Mouse (Mus musculus) cerebellum, postnatal 25 days (tissue): Measurements from ENCODE around the gene Xndc1.
A peak's percentile ranks its signal among the peaks of the same experiment; 100 is the strongest.
"Not testable (repeated sequence)": the region's sequence is repeated elsewhere in the genome, so short reads cannot be mapped to it uniquely, and the experiment has no call there.

ENCODE experiments used
- DNase-seq, 2 experiments: peaks; one replicate each; pipeline ENCODE4 v3.0.0; 2021; ENCODE audit warnings: mixed read lengths in 2 of 2

The Xndc1 gene

DNA sequence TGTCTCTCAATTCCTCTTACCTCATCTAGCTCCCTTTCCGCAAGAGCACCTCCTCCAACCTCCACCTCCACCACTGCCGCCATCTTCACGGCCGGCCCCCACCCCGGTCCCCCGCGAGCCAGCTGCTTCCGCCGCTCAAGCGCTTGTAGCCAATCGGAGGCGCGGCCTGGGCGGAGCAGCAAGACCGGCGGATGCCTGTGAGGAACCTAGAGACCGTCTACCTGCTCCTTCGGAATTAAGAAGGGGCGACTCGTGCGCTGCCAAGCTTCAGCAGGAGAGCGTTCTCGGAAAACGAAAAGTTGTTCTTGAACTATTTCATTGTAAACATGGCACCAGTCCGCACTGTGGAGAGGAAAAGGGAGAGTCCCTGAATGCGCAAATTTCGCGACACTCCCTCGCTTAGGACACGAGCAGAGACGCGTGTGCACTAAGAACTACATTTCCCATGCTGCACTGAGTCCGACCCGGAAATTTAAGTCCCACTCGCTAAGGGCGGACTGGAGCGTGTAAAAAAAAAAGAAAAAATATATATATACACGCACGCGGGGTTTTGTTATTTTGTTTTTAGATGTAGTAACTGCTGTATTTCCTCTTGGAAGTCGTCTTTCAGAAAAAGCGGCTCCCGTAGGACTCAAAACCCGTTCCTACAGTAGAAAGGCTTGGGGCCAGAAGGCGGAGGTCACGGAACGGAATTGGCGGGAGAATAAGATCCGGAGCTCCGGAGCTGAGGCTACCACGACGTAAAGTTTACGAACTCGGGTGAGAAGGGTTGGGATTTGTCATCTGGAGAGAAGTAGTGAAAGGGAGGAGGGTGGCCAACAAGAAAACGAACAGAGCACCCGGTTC is at the start of gene Xndc1, which contains the start of the genes Rnf121 and Xntrpc:
TSS of gene Xndc1 (plus strand) at position 466 of the 846 bp plus-strand sequence.
TSS of gene Rnf121 (minus strand) at position 424 of the 846 bp plus-strand sequence.
TSS of gene Xntrpc (plus strand) at position 668 of the 846 bp plus-strand sequence.
- peak; percentile 94 to 95 for DNase-seq

DNA sequence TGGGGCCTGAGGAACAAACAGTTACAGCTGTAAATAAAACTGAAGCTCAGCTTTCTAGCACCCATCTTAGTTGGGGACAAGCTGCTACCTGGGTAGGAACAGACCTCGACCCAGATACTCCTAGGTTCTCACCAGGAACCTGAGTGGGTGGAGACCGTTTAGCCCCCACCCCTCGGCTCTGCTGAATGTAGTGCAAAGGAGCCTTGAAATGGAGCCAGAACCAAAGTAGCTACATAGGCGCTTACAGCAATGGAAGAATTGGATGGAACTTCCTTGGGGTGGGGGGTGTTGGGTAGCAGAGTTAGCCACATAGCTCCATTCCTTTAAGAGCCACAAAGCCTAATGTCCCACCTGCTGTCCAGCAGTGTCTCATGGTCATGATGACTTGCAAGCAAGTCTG is 48.4 kb upstream of the Xndc1 start:
- no peak for DNase-seq

DNA sequence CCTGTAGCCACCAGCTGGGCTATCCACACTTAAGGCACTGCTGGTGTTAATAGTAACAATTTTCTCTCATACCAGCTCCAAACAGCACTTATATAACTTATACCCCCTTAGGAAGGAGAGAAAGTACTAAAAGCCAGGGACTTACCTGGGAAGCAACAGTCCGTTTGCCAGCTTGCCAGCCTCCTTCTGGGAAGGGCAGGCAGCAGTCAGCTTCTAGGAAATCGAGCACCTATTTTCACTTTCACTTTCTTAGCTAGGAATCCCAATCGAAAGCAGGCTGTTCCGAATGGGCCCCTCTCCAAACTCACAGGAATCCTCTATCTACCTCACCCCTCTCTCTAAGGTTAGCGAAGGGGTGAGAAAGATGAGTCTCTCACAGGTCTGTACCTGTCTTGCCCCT is 47.9 kb upstream of the Xndc1 start:
- DNase-seq = no peak

DNA sequence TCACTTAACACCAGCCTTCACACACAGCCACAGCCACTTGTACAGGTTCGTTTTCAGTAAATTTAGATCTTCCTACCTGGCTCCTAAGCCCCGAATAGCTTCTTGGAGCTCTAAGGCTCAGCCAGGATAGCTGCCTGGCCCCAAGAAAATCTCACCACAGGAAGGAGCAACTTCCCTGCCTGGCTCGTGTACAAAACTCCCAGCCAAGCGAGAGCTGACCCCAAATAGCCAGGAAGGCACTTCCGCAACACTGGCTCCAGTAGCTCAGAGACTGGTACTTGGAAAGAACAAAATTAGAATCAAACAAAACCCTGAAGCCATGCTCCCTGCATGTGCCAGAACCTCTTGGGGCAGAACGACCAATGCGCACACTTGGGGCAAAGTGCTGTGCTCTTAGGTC is 47.3 kb upstream of the Xndc1 start:
- peak in 1 of 2 experiments; percentile 43 for DNase-seq

DNA sequence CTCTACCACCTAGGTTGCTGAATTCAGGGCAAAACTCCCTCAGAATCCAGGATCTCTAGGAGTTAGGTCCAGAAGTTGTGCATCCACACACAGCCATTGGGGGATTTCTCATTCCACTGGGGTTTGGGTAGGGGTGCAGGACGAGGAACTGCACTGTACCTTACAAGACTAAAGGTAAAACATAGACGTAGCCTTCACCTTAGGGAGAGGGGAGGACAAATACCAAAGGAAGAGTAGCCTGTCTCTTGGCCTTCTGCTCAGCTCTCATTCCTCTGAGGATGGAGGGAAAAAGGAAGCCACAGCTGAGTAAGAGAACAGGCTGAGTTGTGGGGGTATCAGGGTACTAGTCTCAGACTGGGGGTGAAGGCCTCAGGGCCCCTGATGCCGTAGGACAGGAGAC is 46.7 kb upstream of the Xndc1 start, which contains the start of gene Il18bp:
TSS of gene Il18bp (minus strand) at position 101 of the 400 bp plus-strand sequence.
- no peak for DNase-seq

DNA sequence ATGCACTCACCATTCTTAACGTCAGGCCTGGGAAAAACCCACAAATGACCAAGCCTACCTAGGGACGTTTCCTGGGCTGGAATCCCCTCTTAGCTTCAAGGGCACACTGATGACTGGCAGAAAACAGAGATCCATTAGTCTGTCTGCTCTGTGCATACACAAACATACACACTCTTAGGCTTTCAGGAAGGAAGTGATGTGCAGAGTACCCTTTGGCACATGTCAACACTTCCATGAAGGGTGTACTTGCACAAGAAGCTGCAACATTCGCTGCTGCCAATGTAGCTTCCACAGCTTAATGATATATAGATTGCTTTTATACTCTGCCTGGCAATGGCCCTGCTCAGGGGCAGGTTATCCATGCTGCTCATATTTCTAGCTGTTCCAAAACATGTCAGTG is 45.9 kb upstream of the Xndc1 start:
- DNase-seq = no peak

DNA sequence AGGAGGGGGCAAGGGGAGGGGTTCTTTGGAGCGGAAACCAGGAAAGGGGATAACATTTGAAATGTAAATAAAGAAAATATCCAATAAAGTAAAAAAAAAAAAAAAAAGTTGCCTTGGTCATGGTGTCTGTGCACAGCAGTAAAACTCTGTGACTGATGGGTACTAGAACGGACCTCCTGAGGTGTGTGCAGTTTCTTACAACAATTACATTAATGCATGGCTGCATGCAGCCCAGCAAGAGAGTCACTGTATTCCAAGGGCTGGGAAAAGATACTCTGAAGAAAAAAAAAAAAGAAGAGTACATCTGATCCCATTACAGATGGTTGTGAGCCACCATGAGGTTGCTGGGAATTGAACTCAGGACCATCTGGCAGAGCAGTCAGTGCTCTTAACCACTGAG is 44.4 kb upstream of the Xndc1 start:
- not testable (repeated sequence) for DNase-seq

DNA sequence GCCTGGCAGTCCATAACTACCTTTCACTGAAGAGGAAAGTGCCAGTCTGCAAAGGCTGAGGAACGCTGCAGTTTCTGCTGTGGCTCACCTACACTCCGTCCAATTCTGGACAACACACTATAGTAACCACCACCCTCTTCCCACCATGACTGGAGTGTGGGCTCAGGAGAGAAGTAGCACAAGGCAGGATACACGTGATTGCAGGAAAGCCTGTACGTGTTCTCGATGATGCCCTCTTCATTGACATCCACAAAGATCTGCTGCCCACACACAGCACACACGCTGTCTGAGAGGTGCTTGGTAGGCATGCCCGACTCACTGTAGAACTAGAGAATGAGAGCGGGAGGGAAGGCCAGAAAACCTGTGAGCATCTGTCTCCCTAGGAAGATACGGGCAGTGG is 41.5 kb upstream of the Xndc1 start:
- no peak for DNase-seq

DNA sequence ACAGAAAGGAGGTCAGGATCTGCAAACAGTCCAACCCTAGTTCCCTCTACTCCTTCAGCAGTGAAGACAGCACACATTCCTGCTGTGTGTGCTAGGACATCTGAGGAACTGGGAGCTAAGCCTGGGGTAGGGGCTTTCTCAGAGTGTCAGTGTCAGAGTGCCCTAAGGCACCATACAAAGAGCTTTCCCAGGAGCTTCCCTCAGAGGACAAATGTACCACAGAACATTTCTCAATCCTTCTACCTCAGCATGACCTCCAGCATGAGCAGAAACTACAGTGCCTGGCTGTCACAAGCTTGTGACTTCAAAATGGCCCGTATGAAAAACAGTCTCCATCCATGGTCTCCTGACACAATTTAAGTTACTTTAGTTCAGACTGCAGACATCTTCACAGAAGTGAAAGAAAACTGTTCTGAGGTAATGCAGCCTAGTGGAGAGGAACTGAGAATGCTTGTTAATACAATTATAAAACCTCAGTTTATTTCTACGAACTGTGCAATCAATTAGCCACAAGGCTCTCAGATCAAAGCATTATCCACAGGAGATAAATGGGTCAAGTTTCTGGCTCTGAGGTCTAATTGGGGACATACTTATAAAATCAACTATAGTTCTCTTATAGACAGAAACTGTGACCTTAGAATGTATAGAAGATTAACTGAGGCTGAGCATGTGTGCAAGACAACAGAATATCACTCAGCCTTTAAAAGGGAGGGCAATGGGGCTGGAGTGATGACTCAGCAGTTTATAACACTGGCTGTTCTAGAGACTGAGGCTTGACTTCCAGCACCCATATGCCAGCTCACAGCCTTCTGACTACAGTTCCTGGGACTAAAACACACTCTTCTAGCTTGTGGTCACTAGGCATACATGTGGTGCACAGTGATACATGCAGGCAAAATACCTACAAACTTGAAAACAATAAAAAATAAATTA is 39.9 kb upstream of the Xndc1 start:
- DNase-seq = no peak

DNA sequence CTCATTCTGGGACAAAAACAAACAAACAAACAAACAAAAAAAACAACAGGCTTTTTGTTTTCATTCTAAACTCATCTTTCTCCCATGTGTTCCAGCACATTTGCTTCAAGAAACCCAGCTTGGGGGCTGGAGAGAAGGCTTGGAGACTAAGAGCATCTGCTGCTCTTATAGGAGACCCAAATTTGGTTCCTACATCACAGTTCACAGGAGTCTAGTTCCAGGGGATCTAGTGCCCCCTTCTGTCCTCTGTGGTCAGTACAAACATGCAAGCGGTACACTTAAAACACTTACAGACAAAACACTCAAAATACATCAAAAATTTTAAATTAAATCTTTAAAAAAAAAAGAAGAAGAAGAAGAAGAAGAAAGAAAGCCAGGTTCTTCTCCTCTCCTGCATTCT is 30.4 kb upstream of the Xndc1 start:
- DNase-seq = peak; percentile 15 to 51

DNA sequence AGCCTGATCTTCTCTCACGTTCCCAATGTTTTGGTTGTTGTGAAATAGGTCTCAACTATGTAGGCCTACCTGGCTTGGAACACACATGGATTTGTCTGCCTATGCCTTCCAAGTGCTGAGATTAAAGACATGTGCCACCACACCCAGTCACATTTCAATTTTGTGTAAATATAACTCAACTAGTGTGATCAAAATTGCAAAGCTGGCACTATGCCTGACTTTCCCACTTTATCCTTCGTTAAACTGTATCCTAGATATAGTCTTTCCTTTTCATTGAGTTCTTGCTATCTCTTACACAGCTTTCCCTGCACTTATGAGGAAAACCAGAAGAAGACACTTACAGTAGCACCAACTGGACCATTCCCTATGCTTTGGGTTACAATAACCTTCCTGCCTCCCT is 29.8 kb upstream of the Xndc1 start:
- no peak for DNase-seq

DNA sequence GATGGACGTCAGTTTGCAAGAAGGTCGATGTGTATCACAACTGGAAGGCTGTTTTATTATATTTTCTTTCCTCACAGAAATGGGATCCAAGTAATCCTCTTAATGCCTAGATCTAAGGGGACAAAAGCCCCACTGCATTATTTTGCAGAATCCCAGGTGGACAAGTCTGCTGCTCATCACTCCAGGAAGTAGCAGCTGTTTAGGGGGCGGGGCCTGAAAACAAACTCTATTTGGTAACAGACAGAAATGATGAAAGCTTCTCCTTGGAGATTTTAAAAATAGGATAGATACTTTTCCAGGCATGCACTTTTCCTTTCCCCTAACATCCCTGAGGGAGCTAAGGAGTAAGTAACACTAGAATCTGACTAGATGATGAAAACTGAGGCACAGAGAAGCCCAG is 28.0 kb upstream of the Xndc1 start:
- DNase-seq = no peak

DNA sequence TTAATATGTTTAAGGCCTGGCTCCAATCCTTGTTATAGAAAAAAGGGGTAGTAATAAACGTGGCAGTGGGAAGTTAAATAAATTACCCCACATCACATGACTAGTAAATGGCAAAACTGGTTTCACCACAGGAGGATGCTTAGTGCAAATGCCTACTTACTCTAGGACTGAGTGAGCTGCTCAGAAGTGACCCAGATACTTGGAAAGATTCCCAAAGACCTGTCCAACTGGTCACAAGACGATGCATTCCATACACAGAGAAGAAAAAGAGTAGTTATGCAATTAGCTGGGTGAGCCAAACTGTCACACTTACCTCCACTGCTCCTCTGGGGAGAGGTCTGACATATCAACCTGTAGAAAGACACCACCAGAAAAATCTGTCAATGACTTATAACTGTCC is 23.0 kb upstream of the Xndc1 start:
- no peak for DNase-seq

DNA sequence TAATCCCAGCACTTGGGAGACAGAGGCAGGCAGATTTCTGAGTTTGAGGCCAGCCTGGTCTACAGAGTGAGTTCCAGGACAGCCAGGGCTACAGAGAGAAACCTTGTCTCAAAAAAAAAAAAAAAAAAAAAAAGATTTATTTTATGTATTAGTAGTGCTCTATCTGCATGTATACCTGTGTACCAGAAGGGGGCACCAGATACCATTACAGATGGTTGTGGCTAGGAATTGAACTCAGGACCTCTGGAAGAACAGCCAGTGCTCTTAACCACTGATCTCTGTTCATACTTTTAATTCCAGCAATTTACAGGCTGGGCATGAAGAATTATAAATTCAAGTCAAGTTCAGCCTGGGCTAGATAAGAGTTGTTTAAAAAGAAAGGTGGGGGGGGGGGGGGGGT is 16.8 kb upstream of the Xndc1 start:
- not testable (repeated sequence) for DNase-seq

DNA sequence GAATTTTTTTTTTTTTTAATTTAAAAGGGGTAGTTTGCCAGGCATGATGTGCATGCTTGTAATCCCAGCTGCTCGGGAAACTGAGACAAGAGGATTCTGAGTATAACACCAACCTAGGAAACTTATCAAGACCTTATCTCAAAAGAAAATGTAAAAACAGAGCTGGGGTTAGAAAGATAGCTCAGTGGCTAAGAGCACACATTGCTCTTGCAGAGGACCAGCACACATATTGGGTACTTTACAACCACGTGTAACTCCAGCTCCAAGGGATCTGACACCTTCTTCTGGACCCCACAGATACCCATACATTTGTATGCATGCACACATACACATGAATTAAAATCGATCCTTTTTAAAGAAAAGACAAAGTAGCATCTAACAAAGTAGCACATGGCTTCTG is 4.0 kb upstream of the Xndc1 start:
- DNase-seq = no peak

DNA sequence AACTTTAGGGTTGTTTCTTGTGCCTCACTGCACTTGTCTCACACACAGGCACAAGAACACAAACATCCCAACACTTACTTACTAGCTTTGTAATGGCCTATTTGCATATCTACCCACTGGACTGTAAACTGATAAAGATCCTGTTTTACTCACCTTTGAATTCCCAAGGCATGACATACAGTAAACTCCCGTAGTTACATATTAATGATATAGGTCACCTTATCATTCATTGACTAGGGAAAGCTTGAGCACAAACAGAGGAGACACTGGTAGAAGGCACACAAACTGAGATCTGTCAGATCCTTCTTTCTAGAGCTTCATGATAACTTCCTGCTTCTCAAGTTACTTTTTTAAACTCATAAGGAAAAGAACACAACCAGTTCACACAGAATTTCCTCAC is 3.1 kb upstream of the Xndc1 start:
- no peak for DNase-seq

DNA sequence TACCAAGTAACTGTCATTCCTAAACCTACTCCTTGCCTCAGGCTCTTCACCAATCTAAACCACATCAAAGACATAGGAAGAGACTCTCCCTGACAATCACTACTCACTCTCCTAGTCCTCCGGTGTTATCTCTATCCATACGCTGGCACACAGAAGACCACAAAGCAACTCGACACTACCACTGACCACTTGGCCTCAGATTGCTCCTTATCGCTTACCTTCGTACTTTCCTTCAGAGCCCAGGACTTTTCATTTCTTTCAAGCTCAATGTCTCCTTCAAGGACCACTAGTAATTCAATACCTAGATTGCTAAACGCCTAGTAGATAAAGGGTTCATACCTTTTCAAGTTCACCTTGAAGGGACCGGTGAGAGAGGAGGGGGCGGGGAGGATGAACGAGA is 1.4 kb upstream of the Xndc1 start:
- DNase-seq = no peak

DNA sequence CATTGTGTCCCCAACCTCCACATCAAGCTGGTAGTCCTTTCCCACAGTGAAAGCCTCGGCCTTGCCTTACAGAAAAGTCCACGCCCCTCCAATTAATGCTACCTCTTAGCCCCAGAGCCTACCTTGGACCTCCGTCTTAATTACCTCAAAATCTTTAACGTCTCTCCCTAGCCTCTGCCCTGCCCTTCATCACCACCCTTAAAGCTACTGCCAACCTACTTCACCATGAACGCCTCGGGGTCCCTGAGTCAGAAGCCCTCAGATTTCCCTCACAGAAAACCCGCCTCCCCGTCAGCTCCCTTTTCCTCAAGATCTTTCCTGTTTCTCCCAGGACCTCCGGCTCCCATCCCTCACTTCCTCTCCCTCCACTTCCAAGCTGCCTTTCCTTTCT is 661 bp upstream of the Xndc1 start:
- DNase-seq = no peak

DNA sequence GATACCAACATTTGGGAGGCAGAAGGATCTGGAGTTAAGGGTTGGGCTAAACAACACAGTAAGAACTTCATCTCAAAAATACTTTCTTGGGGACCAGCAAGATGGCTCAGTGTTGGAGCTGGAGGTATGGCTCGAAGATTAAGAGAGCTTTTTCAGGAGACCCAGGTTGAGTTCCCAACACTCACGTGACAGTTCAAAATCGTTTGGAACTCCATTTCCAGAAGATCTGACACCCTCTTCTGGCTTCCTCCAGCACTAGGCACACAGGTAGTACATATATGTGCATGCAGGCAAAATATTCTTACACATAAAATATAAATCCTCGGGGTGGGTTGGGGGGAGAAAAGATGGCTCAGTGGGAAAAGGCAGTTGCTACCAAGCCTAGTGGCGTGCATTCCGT is 1.1 kb downstream of the Xndc1 start:
- DNase-seq = no peak

DNA sequence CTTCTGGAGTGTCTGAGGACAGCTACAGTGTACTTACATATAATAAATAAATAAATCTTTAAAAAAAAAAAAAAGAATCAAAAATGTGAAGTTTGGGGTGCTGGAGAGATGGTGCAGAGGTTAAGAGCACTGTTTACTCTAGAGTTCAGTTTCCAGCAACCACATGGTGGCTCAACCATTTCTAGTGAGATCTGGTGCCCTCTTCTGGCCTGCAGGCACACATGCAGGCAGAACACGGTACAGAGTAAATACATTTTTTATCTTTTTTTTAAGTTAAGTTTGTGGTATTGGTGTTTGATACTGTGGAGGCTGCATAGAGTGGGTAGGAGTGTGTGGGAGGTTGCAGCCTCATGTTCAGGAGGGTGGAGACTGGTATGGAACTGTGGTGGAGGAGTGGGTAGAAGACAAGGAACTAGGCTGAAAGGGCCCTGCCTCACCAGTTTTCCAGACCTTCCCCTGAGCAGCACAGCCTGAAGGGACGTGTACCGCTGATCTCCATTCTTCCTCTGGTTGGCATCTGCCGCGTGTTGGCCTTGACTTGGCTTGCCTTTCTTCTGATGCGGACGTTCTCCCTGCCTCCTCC is 11.5 kb downstream of the Xndc1 start:
- peak in 1 of 2 experiments; percentile 37 for DNase-seq

DNA sequence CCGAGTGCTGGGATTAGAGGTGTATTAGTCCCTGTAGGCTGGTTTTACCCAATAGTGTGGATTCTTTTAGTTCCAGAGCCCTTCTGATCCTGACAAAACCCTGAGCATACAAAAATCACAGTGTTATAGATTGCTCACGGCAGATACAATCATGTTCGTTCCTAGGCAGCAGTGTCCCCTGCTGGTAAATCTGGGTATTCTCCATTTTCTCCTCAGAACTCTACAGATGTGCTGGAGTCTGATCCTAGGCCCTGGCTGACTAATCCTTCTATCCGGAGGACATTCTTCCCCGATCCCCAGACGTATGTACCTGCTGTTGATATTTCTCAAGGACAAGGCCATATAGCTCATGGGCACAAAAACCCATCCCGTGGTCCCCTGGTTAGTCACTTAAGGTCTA is 13.2 kb downstream of the Xndc1 start:
- peak in 1 of 2 experiments; percentile 59 for DNase-seq

DNA sequence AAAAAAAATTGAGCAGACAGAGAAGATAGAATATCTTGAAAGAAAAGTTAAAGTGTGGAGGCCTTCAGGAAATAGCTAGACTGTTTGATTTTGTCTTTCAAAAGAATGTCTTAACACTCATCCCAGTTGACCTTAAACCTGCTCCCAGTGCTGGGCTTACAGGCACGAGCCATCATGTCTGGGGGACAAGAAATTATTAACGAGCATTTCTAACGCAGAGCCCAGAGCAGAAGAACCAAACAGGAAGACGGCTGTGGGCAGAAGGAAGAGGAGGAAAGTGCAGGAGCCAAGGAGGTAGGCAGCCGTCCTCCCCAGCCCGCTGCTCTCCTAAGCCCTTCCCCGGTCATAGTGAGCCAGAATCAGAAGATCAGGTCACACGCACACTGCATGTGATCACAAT is 15.0 kb downstream of the Xndc1 start:
- DNase-seq = no peak

DNA sequence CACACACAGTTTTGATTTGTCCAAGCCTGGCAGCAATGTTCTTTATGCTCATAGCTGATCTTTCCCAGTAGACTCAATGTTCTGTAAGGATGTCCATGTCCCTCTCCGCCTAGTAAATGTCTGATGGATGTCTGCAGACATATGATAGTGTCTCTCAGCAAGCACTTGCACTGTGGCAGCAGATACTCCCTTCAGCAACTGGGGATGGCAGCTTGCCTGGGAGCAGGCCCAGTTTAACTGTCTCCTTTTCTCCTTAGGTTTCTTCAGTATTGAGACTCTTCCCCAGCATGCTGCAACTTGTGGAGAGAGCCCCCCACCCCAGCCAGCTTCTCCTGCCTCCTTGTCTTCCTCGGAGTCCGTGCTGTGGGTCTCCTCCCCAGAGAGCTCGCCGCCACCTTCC is 16.5 kb downstream of the Xndc1 start:
- no peak for DNase-seq
